Mouse (Mus musculus): ENCODE measurements around the gene Pgghg. TPM values are rescaled to one million over a fixed set of nuclear protein-coding genes. Genes with fewer than 3 reads are reported as not detected.

The Pgghg gene
- total and polyA plus RNA-seq, 3 experiments: 3.0 to 7.2 TPM; not detected in 1

DNA sequence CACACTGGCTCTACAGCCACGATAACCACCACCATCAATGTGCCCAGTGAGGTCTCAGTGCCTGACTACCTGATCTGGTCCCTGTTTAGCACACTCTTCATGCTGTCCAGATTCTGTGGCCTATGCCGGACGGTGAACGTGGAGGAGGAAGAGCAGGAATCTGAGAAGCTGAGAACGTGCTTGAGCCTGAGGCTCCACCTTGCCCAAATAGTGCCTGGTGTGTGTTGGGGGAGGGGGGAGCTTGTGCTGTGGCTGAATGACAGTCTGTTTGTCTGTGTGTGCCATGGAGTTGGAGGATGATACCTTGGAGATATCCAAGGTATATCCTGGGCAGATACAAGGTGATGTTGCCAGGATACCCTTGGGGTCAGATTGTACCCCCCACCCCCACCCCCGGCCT is 49.0 kb downstream of the Pgghg start:
- no peaks in the 10 kb centered on the region for H3K9me3 ChIP-seq (replicated peaks; ENCODE audit: insufficient read depth, low read length)
- no peaks in the 10 kb centered on the region for H3K79me2 ChIP-seq (ENCODE audit: control insufficient read depth, insufficient read depth, low read length, poor library complexity)
- no peak overlapping the region for H3K4me3 ChIP-seq (ENCODE audit: control insufficient read depth in 1 of 2, insufficient read depth in 1 of 2, low read depth in 2 of 2, low read length in 2 of 2)
- no peak overlapping the region for H3K27ac ChIP-seq (ENCODE audit: control insufficient read depth, low read depth, low read length)
- no peak overlapping the region for H3K9ac ChIP-seq (ENCODE audit: control insufficient read depth, low read depth, low read length, poor library complexity, severe bottlenecking)
- no peaks in the 10 kb centered on the region for H3K4me1 ChIP-seq (ENCODE audit: control insufficient read depth in 1 of 2, insufficient read depth in 2 of 2, low read length in 2 of 2)
- peaks cover 0 to 4% of the 10 kb centered on the region in 2 experiments; a peak in 3 of 4 replicates for H3K27me3 ChIP-seq (ENCODE audit: control insufficient read depth in 1 of 2, insufficient read depth in 2 of 2, low read length in 2 of 2)
- TF ChIP-seq NELFE (IDR thresholded peaks at IDR 0.05; ENCODE audit: low read depth, low read length): no peak
- no peak for TF ChIP-seq E2F4 (IDR thresholded peaks at IDR 0.05; ENCODE audit: borderline replicate concordance, low read depth, low read length)
- no peak for TF ChIP-seq BHLHE40 (IDR thresholded peaks at IDR 0.05; ENCODE audit: borderline replicate concordance, low read depth, low read length)
- TF ChIP-seq MEF2A (IDR thresholded peaks at IDR 0.05; ENCODE audit: extremely low read depth, insufficient replicate concordance, low read depth, low read length, poor library complexity, severe bottlenecking): no peak
- no peak for TF ChIP-seq ELF1 (IDR thresholded peaks at IDR 0.05; ENCODE audit: low read depth, low read length)
- TF ChIP-seq CTCF (IDR thresholded peaks at IDR 0.05 in 2 of 3, conservative IDR thresholded peaks at IDR 0.05 in 1 of 3; ENCODE audit: control insufficient read depth in 1 of 3, insufficient read depth in 1 of 3, low read depth in 2 of 3, low read length in 3 of 3, poor library complexity in 1 of 3, severe bottlenecking in 1 of 3): no peak
- no peak for TF ChIP-seq TCF12 (IDR thresholded peaks at IDR 0.05; ENCODE audit: low read depth, low read length)
- no peak for TF ChIP-seq MXI1 (IDR thresholded peaks at IDR 0.05; ENCODE audit: low read depth, low read length)
- no peak for TF ChIP-seq ZKSCAN1 (IDR thresholded peaks at IDR 0.05; ENCODE audit: low read depth, low read length)
- TF ChIP-seq MYC (IDR thresholded peaks at IDR 0.05; ENCODE audit: low read depth, low read length): no peak
- H3K36me3 ChIP-seq (ENCODE audit: control insufficient read depth in 1 of 2, insufficient read depth in 2 of 2, low read length in 2 of 2): no peaks in the 10 kb centered on the region
- DNase-seq (ENCODE audit: low read depth, low spot score): no peak

DNA sequence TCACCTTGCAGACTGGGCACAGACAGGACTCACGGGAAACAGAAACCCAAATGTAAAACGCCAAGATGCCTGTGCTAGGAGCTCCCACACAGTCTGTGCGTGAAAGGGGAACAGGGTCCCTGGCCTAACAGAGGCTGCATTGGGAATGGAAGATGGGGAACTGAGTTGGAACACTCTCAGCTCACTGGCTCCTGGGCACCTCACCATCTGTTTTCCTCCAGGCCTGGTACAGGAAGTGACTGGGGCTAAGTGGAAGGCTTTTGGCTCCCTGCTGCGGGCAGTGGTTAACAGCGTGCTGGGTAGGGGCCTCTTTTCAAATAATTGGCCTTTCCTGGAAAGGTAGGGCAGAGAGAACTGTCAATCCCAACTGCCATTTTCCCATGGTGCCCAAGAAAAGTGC is 49.4 kb downstream of the Pgghg start:
- Histone ChIP-seq H3K9ac (ENCODE audit: control insufficient read depth, low read depth, low read length, poor library complexity, severe bottlenecking) (no peak overlapping the region), H3K36me3 (ENCODE audit: control insufficient read depth in 1 of 2, insufficient read depth in 2 of 2, low read length in 2 of 2) (no peaks in the 10 kb centered on the region), H3K4me1 (ENCODE audit: control insufficient read depth in 1 of 2, insufficient read depth in 2 of 2, low read length in 2 of 2) (no peaks in the 10 kb centered on the region), H3K4me3 (ENCODE audit: control insufficient read depth in 1 of 2, insufficient read depth in 1 of 2, low read depth in 2 of 2, low read length in 2 of 2) (no peak overlapping the region), H3K79me2 (ENCODE audit: control insufficient read depth, insufficient read depth, low read length, poor library complexity) (no peaks in the 10 kb centered on the region), H3K27ac (ENCODE audit: control insufficient read depth, low read depth, low read length) (no peak overlapping the region), H3K9me3 (replicated peaks; ENCODE audit: insufficient read depth, low read length) (no peaks in the 10 kb centered on the region), H3K27me3 (ENCODE audit: control insufficient read depth in 1 of 2, insufficient read depth in 2 of 2, low read length in 2 of 2) (peaks cover 0 to 4% of the 10 kb centered on the region in 2 experiments; a peak in 3 of 4 replicates)
- no peak for TF ChIP-seq SMC3 (IDR thresholded peaks at IDR 0.05; ENCODE audit: low read depth, low read length)
- TF ChIP-seq MAX (IDR thresholded peaks at IDR 0.05; ENCODE audit: low read length): no peak
- TF ChIP-seq CHD1 (IDR thresholded peaks at IDR 0.05; ENCODE audit: low read depth, low read length): no peak
- TF ChIP-seq MYB (IDR thresholded peaks at IDR 0.05; ENCODE audit: low read depth, low read length): no peak
- no peak for TF ChIP-seq UBTF (IDR thresholded peaks at IDR 0.05; ENCODE audit: borderline replicate concordance, insufficient read depth, low read depth, low read length)
- TF ChIP-seq BHLHE40 (IDR thresholded peaks at IDR 0.05; ENCODE audit: borderline replicate concordance, low read depth, low read length): no peak
- no peak for TF ChIP-seq MEF2A (IDR thresholded peaks at IDR 0.05; ENCODE audit: extremely low read depth, insufficient replicate concordance, low read depth, low read length, poor library complexity, severe bottlenecking)
- no peak for DNase-seq (ENCODE audit: low read depth, low spot score)

Measured in MEL (cell line).